Mouse (Mus musculus): Measurements from ENCODE around the gene Hamp. TPM values are rescaled to one million over a fixed set of nuclear protein-coding genes. Genes with fewer than 3 reads are reported as not detected.

The Hamp gene
- polyA plus RNA-seq (2012; fragmentation: generic; extraction: Trizol) = not detected
- long read RNA-seq, experiment 1 = 0 reads
- long read RNA-seq, experiment 2 = 0 reads

DNA sequence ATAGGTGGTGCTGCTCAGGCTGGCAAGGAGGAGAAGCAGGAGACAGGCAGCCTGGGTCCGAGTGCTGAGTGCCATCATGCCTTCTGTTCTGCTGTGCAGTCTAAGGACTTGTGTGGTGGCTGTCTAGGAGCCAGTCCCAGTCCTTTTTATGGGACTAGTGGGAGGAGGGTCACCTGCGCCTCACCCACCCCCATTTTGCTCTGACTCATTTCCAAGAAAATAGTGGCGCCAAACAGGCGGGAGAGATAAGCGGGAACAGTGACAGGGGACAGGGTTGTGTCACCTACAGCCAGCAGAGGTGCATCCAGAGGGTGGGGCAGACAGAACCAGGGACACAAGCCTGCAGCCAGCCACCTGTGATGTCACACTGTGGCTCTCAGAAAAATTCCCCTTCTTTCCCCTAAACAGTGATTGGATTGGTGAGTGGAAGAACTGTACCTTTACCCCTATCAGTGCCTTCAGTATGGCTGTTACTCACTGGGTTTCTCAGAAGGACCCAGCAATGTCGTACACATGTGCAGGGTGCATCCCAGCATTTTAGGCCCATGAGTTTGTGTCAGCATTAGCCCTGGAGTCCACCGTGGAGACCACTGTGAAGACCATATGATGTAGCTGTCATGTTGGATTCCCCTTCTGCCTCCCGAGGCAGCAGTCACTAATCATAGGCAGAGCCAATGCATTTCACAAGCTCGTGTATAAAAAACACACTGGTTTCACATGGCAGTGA lies at the start of gene Hamp:
Gene Hamp (minus strand): TSS at position 124 of the 727 bp plus-strand sequence.
- H3K79me2 ChIP-seq (ENCODE audit: control insufficient read depth, insufficient read depth) = no peaks in the 10 kb centered on the region
- no peaks in the 10 kb centered on the region for H3K27me3 ChIP-seq (ENCODE audit: control insufficient read depth, insufficient read depth, insufficient read length)
- TF ChIP-seq USF1 (IDR thresholded peaks at IDR 0.05; ENCODE audit: low read depth) = no peak
- no peak for TF ChIP-seq MYOD1 (IDR thresholded peaks at IDR 0.05; ENCODE audit: control insufficient read depth, insufficient read length, low read depth)
- no peak for TF ChIP-seq FOSL1 (IDR thresholded peaks at IDR 0.05; ENCODE audit: insufficient read depth, low read length, poor library complexity, severe bottlenecking)

DNA sequence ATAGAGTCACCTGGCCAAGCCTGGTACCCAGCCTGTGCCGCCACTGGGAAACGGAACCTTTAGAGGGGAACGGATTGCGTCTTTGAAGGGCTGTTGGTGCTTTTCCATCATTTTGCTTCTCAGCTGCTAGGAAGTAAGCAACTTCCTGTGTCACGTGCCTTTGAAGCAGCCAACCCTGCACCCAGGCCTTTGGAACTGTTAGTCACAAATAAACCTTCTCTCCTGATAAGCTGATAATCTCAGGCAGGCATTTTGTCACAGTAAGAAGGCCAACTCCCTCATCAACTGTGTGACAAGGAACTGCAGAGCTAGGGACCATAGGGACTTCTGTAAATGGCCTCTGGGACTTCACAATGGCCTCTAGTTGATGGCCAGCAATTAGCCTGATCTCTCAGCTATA lies 48.3 kb upstream of the Hamp start:
- H3K79me3 ChIP-seq (ENCODE audit: low read depth) = no peaks in the 10 kb centered on the region
- TF ChIP-seq MYOD1 (IDR thresholded peaks at IDR 0.05; ENCODE audit: control insufficient read depth, insufficient read length, low read depth) = no peak
- peak; percentile 6 for TF ChIP-seq USF1 (IDR thresholded peaks at IDR 0.05; ENCODE audit: low read depth)
- no peaks in the 10 kb centered on the region for H3K79me2 ChIP-seq (ENCODE audit: control insufficient read depth, insufficient read depth)
- no peaks in the 10 kb centered on the region for H3K36me3 ChIP-seq (ENCODE audit: control insufficient read depth, insufficient read depth)
- no peak overlapping the region for H3K4me3 ChIP-seq (ENCODE audit: insufficient read depth, poor library complexity, severe bottlenecking)
- peaks cover 17% of the 10 kb centered on the region for H3K27me3 ChIP-seq (ENCODE audit: control insufficient read depth, insufficient read depth, insufficient read length)
- no peak overlapping the region for H3ac ChIP-seq (ENCODE audit: control insufficient read depth, insufficient read length, low read depth)

More for the DNA sequence above, at the start of gene Hamp:
- Histone ChIP-seq H3K4me3 (ENCODE audit: insufficient read depth, poor library complexity, severe bottlenecking) (no peak within 1 kb of the TSS), H3K79me3 (ENCODE audit: low read depth) (no peaks in the 10 kb centered on the region), H3K36me3 (ENCODE audit: control insufficient read depth, insufficient read depth) (peaks cover 4% of the 10 kb centered on the region), H3ac (ENCODE audit: control insufficient read depth, insufficient read length, low read depth) (no peak within 1 kb of the TSS)

DNA sequence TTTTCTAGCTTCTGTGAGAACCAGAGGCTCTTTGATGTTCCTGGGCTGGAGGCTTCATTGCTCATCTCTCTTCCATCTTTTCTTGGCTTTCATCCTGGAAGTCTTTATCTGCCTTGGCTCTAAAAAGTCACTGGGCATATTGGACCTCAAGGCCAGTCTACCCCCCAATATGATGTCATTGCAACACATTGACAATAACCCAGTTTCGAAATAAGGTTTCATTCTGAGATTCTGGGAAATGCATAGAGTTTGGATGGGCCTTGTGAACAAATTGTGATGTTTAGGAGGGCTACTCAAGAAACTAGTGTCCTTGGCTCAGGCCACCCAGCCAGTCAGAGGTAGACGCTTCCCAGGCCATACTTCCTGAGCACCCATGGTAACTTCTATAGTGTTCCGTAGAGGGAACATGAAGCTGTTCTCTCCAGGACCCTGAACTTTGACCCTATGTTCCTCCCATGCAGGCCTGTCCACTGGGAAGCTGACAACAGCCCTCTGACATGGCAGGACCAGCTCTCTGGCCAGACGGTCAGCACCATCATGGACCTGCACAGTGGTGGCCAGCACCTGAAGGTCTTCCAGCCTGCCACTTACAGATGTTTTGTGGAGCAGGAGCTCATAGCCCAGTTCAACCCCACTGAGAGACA lies 44.8 kb upstream of the Hamp start:
- no peak overlapping the region for H3K4me3 ChIP-seq (ENCODE audit: insufficient read depth, poor library complexity, severe bottlenecking)
- H3K79me2 ChIP-seq (ENCODE audit: control insufficient read depth, insufficient read depth) = no peaks in the 10 kb centered on the region
- no peak overlapping the region for H3ac ChIP-seq (ENCODE audit: control insufficient read depth, insufficient read length, low read depth)
- peaks cover 17% of the 10 kb centered on the region for H3K27me3 ChIP-seq (ENCODE audit: control insufficient read depth, insufficient read depth, insufficient read length)
- TF ChIP-seq MAX (IDR thresholded peaks at IDR 0.05) (no peak), MYOG (IDR thresholded peaks at IDR 0.05; ENCODE audit: control insufficient read depth, extremely low read depth, insufficient read length) (no peak), CEBPB (IDR thresholded peaks at IDR 0.05; ENCODE audit: low read depth) (no peak), USF1 (IDR thresholded peaks at IDR 0.05; ENCODE audit: low read depth) (no peak), CTCF (IDR thresholded peaks at IDR 0.05; ENCODE audit: control insufficient read depth, insufficient read depth, insufficient read length) (no peak), FOSL1 (IDR thresholded peaks at IDR 0.05; ENCODE audit: insufficient read depth, low read length, poor library complexity, severe bottlenecking) (no peak), MYOD1 (IDR thresholded peaks at IDR 0.05; ENCODE audit: control insufficient read depth, insufficient read length, low read depth) (no peak)
- no peaks in the 10 kb centered on the region for H3K79me3 ChIP-seq (ENCODE audit: low read depth)
- no peaks in the 10 kb centered on the region for H3K36me3 ChIP-seq (ENCODE audit: control insufficient read depth, insufficient read depth)

DNA sequence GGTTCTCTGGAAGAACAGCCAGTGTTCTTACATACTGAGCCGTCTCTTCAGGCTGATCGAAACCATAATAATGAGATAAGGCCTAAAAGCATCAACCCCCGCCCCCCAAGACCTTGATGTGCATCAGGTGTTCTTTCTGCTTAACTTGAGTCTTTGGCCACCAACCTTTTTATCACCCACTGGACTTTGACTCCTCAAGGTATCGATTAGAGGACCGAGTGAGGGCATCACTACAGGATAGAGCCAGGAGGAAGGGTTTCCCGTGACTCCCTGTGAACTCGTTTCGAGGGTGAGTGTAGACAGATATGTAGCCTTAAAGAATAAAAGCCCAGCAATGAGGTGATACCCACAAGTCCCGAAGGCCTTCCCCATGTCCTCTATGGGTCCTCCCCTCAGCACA lies 41.5 kb upstream of the Hamp start:
- TF ChIP-seq MYOD1 (IDR thresholded peaks at IDR 0.05; ENCODE audit: control insufficient read depth, insufficient read length, low read depth) = no peak
- TF ChIP-seq MYOG (IDR thresholded peaks at IDR 0.05; ENCODE audit: control insufficient read depth, extremely low read depth, insufficient read length) = no peak
- TF ChIP-seq CTCF (IDR thresholded peaks at IDR 0.05; ENCODE audit: control insufficient read depth, insufficient read depth, insufficient read length) = no peak
- no peak for TF ChIP-seq CEBPB (IDR thresholded peaks at IDR 0.05; ENCODE audit: low read depth)
- no peak for TF ChIP-seq FOSL1 (IDR thresholded peaks at IDR 0.05; ENCODE audit: insufficient read depth, low read length, poor library complexity, severe bottlenecking)
- TF ChIP-seq MAX (IDR thresholded peaks at IDR 0.05) = no peak
- TF ChIP-seq USF1 (IDR thresholded peaks at IDR 0.05; ENCODE audit: low read depth) = no peak
- peaks cover 11% of the 10 kb centered on the region for H3K27me3 ChIP-seq (ENCODE audit: control insufficient read depth, insufficient read depth, insufficient read length)
- H3K4me3 ChIP-seq (ENCODE audit: insufficient read depth, poor library complexity, severe bottlenecking) = no peak overlapping the region
- H3K79me2 ChIP-seq (ENCODE audit: control insufficient read depth, insufficient read depth) = no peaks in the 10 kb centered on the region
- H3ac ChIP-seq (ENCODE audit: control insufficient read depth, insufficient read length, low read depth) = no peak overlapping the region
- no peaks in the 10 kb centered on the region for H3K79me3 ChIP-seq (ENCODE audit: low read depth)
- no peaks in the 10 kb centered on the region for H3K36me3 ChIP-seq (ENCODE audit: control insufficient read depth, insufficient read depth)

DNA sequence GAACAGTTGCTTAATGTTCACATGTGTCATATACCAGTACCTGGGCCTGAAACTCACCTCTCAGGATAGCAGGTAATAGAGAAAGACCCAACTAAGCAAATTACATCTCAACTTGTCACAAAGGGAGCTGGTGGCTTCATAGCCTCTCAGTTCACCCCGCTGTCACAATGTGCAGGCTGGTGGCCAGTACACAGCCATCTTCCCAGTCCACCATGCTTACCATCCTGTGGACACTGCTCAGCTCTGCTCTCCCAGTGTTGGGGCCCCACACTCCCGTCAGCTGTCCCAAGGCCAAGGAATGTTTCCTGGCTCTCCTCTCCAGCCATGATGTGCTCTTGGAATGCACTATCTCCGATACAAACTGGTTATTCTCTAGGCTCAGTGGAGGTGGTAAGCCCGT lies 37.9 kb upstream of the Hamp start:
- H3K36me3 ChIP-seq (ENCODE audit: control insufficient read depth, insufficient read depth) = no peaks in the 10 kb centered on the region
- H3K79me2 ChIP-seq (ENCODE audit: control insufficient read depth, insufficient read depth) = no peaks in the 10 kb centered on the region
- H3K27me3 ChIP-seq (ENCODE audit: control insufficient read depth, insufficient read depth, insufficient read length) = peaks cover 4% of the 10 kb centered on the region
- no peaks in the 10 kb centered on the region for H3K79me3 ChIP-seq (ENCODE audit: low read depth)
- no peak overlapping the region for H3ac ChIP-seq (ENCODE audit: control insufficient read depth, insufficient read length, low read depth)
- TF ChIP-seq CEBPB (IDR thresholded peaks at IDR 0.05; ENCODE audit: low read depth) (no peak), MAX (IDR thresholded peaks at IDR 0.05) (no peak), CTCF (IDR thresholded peaks at IDR 0.05; ENCODE audit: control insufficient read depth, insufficient read depth, insufficient read length) (no peak), MYOD1 (IDR thresholded peaks at IDR 0.05; ENCODE audit: control insufficient read depth, insufficient read length, low read depth) (no peak), USF1 (IDR thresholded peaks at IDR 0.05; ENCODE audit: low read depth) (no peak)
- no peak overlapping the region for H3K4me3 ChIP-seq (ENCODE audit: insufficient read depth, poor library complexity, severe bottlenecking)

Measured in C2C12 (cell line).